Mouse (Mus musculus) cerebellum, postnatal 25 days (tissue): Measurements from ENCODE around the gene Cacna1b.
A peak's percentile ranks its signal among the peaks of the same experiment; 100 is the strongest.

Experiments used
- DNase-seq, 2 experiments: peaks; one replicate each; pipeline ENCODE4 v3.0.0; 2021; ENCODE audit warnings: mixed read lengths in 2 of 2

The Cacna1b gene

DNA sequence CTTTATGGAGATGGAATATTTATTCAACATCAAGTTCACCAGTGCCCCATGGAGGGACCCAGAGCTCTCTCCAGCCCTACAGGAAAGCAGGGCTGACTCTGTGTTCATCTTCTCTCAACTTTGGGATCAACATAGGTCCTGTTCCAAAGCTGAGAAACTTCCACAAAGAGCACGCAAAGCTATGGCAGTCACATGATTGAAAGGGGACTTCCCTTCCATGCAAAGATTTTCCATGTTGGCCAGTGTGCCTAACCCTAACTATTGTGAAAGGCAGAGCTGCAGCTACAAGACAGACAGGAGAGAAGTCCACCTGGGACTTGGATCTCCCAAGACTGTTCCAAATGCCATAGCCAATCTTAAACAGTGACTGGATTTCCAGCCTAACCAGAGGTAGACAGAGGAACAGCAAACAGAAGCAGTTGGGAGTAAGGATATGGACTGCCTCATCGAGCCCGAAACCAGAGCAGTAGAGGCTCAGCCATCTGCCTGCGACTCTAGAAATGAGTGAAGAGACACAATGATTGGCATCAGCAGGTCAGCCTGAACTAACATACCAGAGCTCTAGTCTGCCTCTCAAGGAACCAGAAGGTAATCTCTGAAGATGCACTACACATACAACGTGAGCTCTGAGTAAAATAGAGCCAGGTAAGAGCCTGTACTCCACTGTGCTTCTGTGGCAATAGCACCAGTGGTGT, 116.4 kb downstream of the Cacna1b start:
- no peak for DNase-seq

DNA sequence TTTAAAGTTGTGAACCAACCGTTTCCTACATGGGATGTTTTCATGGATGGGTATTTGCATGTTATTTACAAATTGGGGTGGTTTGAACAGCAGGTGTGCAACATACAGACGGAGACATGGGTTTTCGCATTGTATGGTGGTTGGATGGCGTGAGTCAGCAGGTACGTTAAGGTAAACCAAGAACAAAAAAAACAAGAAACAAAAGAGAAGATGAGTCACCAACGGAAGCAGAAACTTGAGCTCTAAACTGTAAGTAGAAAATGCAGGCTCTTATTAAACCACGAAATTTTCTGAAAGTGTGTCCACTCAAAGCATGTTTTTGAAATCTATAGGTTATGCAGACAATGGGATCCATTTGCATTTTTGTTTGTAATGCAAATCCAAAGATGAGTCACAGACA, 120.1 kb downstream of the Cacna1b start:
- DNase-seq = no peak

DNA sequence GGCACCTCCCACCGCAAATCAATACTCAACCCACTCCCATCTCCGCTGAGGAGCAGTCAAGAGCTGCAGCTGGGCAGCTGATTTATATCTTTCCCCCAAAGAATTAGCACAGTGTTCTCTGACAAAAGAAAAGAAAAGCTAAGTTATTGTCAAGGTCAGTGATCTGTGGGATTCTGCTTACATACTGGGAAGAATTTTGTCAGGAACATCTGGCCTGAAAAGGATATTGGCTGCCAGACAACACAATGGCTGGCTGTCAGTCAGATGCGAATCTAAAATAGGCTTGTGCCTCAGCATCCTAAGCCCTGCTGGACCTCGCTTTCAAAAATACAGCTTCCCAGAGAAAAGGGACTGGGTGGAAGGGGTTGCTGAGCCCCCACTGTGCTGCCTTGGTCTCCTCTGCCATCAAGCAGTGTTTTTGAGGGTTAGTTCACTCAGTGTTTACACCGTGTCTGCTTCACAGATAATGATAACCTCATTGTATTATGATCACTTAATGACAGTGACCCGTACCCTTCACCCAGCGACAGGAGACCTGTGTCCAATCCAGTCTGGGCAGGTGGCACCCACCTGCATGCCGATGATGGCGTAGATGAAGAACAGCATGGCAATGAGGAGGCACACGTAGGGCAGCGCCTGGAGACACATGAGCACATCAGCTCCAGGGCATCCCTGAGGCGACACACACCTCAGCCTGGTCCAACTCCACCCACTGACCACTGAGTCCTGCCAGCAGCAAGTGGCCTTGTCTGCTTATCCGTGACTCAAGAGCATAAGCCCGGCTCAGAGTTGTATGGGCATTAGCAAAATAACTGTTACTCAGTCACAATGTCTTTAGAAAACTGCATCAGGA, 124.6 kb downstream of the Cacna1b start:
- DNase-seq = no peak

DNA sequence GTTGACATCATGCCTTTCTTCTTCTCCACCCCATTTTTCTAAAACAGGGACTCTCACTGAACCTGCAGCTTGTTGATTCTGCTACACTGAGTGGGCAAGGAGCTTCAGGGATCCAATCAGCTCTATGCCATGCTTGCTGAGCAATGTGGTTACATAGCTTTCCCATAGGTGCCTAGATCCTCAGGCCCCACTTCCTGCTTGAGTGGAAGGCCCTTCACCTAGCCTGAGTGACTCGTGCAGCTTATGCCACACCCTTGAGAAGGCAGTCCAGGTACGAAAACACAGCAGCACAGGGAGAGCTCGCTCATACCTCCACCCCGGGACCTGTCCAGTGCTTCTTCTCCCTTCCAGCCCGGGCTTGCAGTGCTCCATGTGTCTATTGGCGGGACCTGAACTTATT, 129.3 kb downstream of the Cacna1b start:
- no peak for DNase-seq

DNA sequence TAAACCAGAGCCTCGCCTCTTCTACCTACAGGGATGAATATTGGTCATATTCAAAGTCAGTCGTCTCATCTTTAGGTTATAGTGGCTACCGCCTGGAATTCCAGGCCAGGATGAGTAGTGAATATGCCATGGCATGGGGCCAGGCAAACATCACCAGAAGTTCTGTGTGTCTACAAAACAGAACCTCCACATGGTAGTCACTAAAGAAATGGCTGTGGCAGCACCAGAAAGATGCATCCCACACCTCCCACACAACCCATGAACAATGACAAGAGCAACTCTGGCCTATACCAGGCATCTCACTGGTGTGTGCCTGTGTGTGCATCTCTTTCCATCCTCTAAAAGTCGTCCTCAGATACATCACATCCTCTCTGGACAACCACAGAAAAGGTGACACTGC, 145.8 kb downstream of the Cacna1b start:
- no peak for DNase-seq

DNA sequence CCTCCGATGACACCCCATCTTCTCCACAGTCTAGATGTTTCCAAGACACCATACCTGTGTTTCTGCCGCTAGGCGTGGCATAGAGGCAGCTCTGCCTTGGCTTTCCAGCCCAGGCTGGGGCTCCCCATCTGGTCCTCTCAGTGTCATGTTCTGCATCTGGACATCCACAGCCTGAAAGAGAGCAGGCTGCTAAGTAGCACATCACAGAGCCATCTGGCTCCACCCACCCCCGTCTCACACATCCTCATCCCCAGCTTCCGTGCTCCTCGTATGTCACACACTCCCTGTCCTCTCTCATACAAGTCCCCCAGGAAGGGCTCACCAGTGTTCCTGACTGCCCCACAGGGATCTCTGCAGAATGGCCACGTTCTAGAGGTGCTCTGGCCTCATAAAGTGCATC, 153.2 kb downstream of the Cacna1b start:
- no peak for DNase-seq

DNA sequence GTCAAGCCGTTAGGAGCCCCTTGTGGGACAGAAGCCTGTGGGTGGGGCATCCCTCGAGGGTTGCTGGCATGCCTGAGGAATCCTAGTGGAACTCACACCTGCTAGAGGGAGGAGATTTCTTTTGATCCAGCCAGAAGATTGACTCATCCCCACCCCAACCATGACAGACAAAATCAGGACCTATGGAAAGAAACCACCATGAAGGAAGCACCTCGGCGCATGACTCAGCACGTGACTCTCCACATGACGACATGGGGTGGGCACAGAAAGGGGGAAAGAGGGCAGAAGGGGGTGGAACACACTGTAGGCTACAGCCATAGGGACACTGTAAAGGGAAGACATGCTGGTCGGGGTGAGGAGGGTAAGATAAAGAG, 154.2 kb downstream of the Cacna1b start:
- no peak for DNase-seq

DNA sequence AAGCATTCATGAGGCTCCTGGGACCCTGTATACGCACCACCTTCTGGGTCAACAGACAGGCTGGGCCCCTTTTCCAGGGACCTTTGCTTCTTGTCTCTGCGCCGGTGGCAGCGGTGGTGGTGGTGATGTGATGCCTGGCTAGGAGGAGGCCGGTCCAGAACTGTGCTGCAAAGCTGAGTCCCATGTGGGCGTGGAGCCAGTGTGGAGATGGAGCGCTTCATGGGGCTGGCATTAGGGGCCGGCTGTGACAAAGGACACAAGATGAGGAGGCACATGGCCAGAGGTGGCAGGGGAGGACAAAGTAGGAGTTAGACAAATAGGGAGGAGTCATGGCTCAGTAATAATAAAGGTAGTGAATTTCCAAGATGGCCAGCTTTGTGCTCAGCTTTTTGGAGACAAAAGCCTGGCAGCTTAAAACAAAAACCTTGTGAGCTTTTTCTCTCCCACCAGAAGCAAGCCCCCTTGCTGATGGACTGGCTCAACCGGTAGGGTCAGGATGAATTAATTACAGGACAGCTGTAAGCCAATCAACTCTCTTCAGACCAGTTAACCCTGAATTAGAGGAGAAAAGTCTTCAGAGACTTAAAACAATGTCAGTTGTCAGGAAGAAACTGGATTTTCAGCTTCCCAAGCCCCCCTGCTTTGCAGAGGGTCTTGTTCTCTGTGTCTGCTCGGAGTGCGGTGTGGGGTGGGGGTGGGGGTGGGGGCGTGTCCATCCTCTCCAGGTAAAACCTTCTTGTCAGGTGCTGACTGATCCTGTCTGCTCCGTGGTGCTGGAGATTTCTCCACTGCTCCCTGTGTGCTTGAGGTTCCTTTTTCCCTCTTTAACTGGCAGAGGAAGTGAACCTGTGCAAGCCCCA, 154.8 kb downstream of the Cacna1b start:
- DNase-seq = peak in 1 of 2 experiments; percentile 43

DNA sequence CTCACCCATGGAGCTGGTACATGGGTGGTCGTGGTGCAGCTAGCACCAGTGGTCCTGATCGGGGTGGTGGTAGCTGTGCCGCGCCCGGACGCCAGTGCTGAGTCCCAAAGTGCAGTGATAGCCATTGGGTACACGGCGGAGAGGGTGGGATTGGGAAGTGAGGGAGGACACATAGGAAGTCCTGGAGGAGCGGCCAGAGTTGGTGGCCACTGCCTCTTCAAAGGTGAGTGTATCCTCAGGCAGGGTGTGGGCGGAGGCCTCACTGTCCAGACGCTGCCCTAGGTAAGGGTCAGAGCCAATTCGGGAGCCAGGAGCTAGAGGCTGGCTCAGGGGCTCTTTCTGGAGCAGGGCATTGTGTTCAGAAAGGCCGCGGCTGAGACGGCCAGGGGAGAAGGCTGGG, 156.4 kb downstream of the Cacna1b start:
- DNase-seq = no peak

DNA sequence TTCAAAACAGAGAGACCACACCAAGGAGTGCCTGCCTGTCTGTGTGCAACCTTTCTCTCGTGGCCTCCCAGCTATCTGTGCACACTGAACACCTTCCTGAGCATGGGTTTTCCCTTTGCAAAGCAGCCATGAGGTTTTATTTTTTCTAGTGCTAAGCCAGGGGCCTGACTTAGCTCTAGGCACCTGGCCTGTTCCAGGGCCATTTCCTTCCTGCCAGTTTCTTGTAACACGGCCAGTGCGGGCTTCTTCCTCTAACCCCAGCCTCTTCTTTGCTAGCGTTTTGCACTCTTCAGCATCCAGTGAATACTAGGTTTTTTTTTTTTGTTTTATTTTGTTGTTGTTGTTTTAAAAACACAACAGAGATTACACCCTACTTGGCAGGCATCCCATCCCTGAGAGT, 157.9 kb downstream of the Cacna1b start:
- no peak for DNase-seq

DNA sequence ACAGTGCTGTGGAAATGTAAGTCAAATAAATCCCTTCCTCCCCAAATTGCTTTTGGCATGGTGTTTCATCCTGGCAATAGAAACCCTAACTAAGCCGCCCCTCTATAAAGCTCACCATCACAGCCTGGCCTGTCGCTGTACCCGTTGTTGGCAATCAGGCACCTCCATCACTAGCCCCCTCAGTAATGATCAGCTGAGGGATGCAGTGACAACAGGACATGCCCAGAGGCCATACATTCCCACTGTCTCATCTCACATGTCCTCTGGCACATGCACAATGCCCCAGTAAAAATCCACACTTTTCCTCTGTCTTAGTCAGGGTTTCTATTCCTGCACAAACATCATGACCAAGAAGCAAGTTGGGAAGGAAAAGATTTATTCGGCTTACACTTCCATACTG, 173.5 kb downstream of the Cacna1b start:
- DNase-seq = no peak

DNA sequence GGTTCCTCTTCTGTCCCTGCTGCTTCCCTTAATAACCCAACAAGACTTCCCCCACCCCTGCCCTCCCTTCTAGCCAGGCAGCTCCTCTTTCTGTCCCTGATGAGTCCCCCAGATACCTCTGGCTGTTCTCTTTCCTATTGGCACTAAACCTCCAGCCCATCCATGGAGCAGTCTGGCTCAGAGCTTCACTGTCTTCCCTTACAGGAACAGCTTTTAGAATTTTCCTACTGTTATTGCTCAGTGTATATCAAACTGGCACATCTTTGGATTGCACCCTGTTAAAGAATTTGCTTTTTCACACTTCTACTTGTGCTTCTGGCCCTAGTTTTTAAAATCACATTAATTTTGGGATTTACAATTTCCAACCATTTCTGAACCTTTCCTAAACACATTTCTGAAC, 175.0 kb downstream of the Cacna1b start:
- DNase-seq = no peak

DNA sequence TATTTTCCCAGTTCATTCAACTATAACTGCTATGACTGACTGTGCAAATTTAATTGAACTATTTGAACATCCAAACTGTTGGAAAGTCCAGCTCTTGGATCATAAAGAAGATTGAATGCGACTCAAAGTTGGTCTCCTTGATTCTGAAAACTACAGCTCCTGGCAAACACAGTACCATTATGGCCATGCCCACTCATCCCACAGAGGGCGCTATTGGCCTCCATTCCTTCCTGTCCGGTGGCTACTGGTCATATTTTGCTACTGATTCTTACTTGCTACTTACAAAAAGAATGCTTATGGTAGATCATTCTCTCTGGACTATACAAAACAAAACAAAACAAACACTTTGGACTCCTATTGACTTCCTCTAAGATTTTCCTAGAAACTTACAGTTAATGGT, 188.3 kb downstream of the Cacna1b start:
- DNase-seq = peak; percentile 35 to 72

DNA sequence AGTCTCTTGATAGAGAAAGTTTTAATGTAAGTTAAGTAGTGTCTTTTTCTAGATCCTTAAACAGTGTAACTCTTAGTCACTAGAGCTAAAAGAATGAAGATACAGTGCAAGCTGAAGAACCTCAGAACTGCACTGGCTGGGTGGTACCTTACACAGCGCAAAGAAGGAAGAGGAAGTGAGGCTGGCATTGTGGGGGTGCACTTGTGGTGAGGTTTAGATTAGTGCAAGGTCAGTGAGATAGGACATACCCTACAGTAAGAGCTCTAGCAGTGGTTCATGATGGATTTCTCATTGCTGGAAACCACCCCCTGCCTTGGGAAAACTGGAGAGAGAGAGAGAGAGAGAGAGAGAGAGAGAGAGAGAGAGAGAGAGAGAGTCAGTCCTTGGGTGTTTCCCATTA, 192.0 kb downstream of the Cacna1b start:
- no peak for DNase-seq

DNA sequence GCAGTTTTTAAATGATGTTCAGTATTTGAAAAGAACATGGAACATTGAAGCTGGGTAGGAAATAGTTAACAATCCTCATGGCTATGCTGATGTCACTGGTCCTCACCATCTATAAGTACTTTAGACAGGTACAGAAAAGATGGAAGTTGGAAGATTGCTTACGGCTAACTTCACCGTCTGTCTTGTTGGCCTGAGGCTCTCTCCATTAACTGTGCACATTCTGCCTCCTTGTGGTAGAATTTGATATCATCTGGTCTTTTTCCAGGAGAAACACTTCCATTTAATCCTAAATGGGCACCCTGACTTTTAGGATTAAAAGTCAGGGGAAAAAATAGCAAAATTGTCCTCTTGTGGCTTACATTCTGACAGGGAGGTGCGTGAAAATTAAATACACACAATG, 194.4 kb downstream of the Cacna1b start:
- peak in 1 of 2 experiments; percentile 41 for DNase-seq

DNA sequence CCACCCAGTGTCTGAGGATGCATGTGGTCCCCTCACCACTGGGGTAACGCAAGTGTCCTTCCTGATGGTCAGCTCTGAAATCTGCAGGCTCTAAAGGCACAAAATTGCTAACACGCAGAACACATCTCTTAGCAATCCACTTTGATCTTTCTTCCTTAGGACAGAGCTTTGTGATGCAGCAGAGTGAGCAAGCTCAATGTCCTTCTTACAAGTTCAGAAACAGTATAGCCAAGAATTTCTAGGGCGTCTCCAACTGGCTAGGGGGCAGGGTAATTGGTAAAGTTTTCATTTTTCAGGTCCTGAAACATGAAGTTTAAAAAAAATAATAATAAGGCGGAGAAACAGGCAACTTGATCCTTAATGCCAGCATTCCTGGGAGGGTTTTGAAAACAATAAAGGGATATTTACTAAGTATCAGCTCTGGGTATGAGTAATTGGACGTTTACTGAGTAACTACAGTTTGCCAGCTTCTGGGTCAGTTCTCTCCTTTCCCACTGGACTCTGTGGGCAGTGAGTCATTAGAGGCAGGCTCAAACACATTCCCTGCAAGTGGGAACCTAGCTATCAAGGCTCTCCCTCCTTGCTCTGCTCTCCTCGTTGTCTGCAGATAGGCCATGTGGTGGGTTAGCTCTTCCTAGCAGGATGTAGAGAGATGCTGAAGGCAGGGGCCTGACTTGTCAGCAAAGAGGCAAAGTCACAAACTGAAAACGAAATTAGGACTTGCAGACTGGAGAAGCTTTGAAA, 200.2 kb downstream of the Cacna1b start:
- no peak for DNase-seq

DNA sequence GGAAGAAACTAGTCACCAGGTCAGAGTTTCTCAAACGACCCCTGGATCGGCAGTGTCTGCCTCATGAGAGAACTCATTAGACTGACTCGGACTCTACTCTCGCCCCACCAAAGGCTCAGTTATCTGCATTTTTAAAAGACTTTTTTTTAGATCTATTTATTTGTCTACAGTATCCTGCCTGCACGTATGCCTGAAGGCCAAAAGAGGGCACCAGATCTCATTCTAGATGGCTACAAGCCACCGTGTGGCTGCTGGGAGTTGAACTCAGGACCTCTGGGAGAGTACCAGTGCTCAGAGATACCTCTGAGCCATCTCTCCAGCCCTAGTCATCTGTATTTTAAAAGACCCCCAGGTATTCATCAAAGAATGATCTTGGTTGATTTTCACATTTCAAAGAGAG, 201.0 kb downstream of the Cacna1b start:
- DNase-seq = no peak

DNA sequence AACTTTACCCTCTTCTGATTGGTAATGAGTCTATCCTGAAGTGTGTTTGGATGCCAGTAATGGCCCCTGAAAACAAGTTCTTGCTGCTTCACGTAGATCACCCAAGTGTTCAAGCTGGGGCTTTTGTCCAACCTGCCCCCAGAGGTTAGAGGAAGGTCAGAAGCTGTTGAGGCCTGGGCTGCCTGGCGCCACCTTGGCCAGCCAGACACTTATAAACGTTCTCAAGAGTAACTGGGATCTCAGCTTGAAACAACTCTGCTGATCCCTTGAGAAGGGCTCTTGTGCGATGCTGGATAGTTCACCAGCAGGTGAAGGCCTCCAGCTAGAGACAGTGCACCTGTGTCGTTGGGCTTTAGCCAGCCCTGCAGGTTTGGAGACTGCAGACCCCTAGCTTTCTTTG, 202.8 kb downstream of the Cacna1b start:
- no peak for DNase-seq

DNA sequence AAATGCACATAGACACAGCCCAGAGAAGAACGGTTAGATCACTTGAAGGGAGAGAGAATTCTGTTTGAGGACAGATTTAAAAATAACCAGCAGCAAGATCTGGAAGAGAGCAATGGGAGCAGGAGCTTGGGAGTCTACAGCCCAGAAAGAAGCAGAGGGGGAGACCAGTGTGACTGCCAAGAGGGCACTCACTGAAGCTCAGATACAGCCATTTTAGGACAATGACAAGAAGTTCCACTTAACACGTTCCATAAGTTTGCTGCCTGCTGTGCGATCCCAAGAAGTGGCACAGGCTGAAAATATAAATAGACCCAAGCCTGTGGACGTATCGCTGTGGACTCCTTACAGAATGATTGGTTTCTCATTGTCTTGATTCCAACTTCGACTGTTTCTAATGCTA, 206.6 kb downstream of the Cacna1b start:
- no peak for DNase-seq

DNA sequence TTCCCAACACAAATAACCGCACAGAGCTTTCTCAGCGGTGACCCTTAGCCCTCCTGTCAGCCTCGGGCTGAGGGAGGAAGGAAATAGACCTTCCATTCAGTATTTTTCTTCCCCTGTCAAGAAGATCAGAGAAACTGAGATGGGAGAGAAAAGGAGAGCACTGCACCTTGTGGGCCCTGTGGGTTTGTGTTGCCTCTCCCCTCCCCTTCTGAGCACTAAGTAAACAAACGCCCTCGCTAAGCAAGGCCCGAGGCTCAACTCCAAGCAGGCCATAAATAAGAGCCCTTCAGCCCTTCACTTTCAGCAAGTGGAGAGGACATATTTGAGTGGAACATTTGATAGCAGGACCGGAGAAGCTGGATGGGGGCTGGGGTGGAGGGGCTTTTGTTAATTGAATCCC, 209.0 kb downstream of the Cacna1b start:
- DNase-seq = no peak
